Mouse (Mus musculus): Measurements from ENCODE around the gene Caln1. TPM values are rescaled to one million over a fixed set of nuclear protein-coding genes. Genes with fewer than 3 reads are reported as not detected.

Caln1 gene
- polyA plus RNA-seq, 1 experiment from 2014 or later = 0.95 TPM

DNA sequence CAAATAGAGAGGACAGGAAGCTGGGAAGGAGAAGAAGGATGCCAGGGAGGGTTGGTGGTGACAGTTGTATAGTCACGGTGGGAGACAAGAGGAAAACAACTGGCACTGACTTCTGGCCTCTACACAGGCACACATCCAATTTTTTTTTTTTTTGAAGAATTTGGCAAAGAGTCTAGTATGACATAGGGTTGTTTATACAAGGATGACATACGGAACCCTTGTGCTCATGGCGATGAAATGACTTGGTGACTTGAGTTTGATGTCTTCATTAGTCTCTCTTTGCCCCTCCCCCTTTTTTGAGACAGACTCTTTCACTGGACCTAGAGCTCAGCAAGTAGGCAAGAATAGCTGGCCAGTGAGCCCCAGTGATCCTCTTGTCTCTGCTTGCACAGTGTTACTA is 322.1 kb downstream of the Caln1 start:
- Histone ChIP-seq H3K9me3 (ENCODE audit: low read length) (no peaks in the 10 kb centered on the region), H3K4me3 (ENCODE audit: low read length) (no peak overlapping the region), H3K27ac (ENCODE audit: low read length) (no peak overlapping the region), H3K4me1 (ENCODE audit: insufficient read depth, low read length) (no peaks in the 10 kb centered on the region), H3K36me3 (ENCODE audit: insufficient read depth, low read length) (no peaks in the 10 kb centered on the region), H3K4me2 (replicated peaks; ENCODE audit: low read depth, low read length) (no peak overlapping the region), H3K27me3 (ENCODE audit: insufficient read depth, low read length) (no peaks in the 10 kb centered on the region), H3K9ac (replicated peaks; ENCODE audit: low read length) (no peak overlapping the region)
- no peak for ATAC-seq (ENCODE audit: low FRiP score, low TSS enrichment)
- 65% methylated on average over 3 of the region's 3 CpGs for WGBS

DNA sequence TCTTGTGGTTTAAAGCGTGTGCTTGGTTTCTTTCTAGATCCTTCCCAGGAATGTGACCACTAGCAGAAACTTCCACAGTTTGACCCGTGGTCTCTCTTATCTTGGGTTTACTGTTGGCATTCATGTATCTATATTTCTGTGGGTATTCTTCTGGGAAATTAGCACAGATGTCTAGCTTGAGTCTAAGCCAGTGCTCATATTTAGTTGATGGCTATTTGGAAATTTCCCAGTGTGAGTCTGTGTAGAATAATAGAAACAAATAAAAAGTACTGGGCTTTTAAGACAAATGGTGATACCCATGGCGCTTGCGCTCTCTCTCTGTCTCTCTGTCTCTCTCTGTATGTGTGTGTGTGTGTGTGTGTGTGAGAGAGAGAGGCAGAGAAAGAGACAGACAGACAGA is 330.2 kb downstream of the Caln1 start:
- H3K4me1 ChIP-seq (ENCODE audit: insufficient read depth, low read length) = no peaks in the 10 kb centered on the region
- H3K36me3 ChIP-seq (ENCODE audit: insufficient read depth, low read length) = no peaks in the 10 kb centered on the region
- no peak overlapping the region for H3K27ac ChIP-seq (ENCODE audit: low read length)
- no peak overlapping the region for H3K4me3 ChIP-seq (ENCODE audit: low read length)
- H3K9ac ChIP-seq (replicated peaks; ENCODE audit: low read length) = no peak overlapping the region
- H3K27me3 ChIP-seq (ENCODE audit: insufficient read depth, low read length) = no peaks in the 10 kb centered on the region
- no peak overlapping the region for H3K4me2 ChIP-seq (replicated peaks; ENCODE audit: low read depth, low read length)
- no peaks in the 10 kb centered on the region for H3K9me3 ChIP-seq (ENCODE audit: low read length)
- ATAC-seq (ENCODE audit: low FRiP score, low TSS enrichment) = no peak
- WGBS = 90% methylated on average over 4 of the region's 4 CpGs

DNA sequence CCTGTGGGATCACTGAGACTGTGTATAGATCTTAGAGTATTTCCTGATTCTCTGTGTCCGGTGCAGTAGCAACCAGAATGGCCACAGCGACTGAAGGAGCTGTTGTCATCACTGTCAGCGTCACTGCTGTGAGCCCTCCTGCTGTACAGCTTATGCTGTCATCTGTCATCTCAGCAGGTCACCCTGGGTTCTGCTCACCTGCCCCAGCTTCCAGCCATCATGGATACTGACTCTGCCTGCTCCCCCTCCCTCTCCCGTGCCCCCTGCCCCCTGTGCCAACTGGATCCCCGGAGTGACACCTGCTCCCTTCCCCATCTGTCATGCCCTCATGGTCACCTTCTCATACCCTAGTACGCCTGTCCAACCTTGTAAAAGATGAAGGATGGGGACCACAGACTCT is 332.5 kb downstream of the Caln1 start:
- no peak overlapping the region for H3K4me2 ChIP-seq (replicated peaks; ENCODE audit: low read depth, low read length)
- WGBS = 80% methylated on average over 6 of the region's 6 CpGs

DNA sequence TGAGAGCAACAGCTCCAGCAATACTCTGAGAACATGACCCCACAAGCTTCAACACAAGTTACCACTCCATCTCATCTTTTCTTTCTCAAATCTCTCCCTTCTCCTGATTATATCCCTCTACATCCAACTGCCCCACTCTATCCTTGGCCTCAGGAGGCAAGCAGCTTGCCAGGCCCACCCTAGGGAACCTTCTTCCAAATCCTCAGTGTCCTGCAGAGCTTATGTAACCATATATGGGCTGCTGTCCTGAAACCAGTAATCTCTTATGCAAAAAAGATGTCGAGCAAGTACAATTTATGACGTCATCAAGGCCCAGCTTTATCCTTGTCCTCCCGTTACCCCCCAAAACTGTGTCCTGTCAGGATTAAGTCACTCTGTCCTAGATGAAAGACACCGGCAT is 333.1 kb downstream of the Caln1 start:
- Histone ChIP-seq H3K4me2 (replicated peaks; ENCODE audit: low read depth, low read length) (no peak overlapping the region), H3K36me3 (ENCODE audit: insufficient read depth, low read length) (no peaks in the 10 kb centered on the region), H3K27me3 (ENCODE audit: insufficient read depth, low read length) (no peaks in the 10 kb centered on the region), H3K4me3 (ENCODE audit: low read length) (no peak overlapping the region), H3K4me1 (ENCODE audit: insufficient read depth, low read length) (no peaks in the 10 kb centered on the region), H3K9ac (replicated peaks; ENCODE audit: low read length) (no peak overlapping the region), H3K27ac (ENCODE audit: low read length) (no peak overlapping the region), H3K9me3 (ENCODE audit: low read length) (no peaks in the 10 kb centered on the region)
- ATAC-seq (ENCODE audit: low FRiP score, low TSS enrichment) = no peak
- WGBS = 63% methylated on average over 4 of the region's 4 CpGs

More for the DNA sequence above, 332.5 kb downstream of the Caln1 start:
- Histone ChIP-seq H3K4me3 (ENCODE audit: low read length) (no peak overlapping the region), H3K9ac (replicated peaks; ENCODE audit: low read length) (no peak overlapping the region), H3K27me3 (ENCODE audit: insufficient read depth, low read length) (no peaks in the 10 kb centered on the region), H3K9me3 (ENCODE audit: low read length) (no peaks in the 10 kb centered on the region), H3K36me3 (ENCODE audit: insufficient read depth, low read length) (no peaks in the 10 kb centered on the region), H3K27ac (ENCODE audit: low read length) (no peak overlapping the region), H3K4me1 (ENCODE audit: insufficient read depth, low read length) (no peaks in the 10 kb centered on the region)
- no peak for ATAC-seq (ENCODE audit: low FRiP score, low TSS enrichment)

DNA sequence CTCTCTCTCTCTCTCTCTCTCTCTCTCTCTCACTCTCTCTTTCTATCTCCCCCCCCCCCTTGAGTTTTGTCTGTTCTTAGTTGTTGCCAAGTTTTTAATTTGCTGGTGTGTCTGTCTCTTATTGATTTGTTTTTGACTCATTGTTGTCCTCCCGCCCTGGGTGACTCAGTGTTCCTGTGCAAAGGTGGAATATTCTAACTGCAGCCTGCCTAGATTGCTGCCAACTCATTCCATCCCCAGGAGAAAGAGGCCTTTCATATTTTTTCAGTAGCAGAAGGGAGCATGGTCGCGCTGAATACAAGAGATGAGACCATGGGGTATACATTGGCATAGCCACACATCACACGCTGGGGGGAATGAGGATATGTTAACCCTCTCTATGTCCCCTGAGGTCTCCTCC is 335.6 kb downstream of the Caln1 start:
- no peak for ATAC-seq (ENCODE audit: low FRiP score, low TSS enrichment)
- WGBS = 90% methylated on average over 4 of the region's 4 CpGs
- no peaks in the 10 kb centered on the region for H3K9me3 ChIP-seq (ENCODE audit: low read length)
- H3K27ac ChIP-seq (ENCODE audit: low read length) = no peak overlapping the region
- H3K36me3 ChIP-seq (ENCODE audit: insufficient read depth, low read length) = no peaks in the 10 kb centered on the region
- H3K4me3 ChIP-seq (ENCODE audit: low read length) = no peak overlapping the region
- no peaks in the 10 kb centered on the region for H3K27me3 ChIP-seq (ENCODE audit: insufficient read depth, low read length)
- H3K9ac ChIP-seq (replicated peaks; ENCODE audit: low read length) = no peak overlapping the region
- no peaks in the 10 kb centered on the region for H3K4me1 ChIP-seq (ENCODE audit: insufficient read depth, low read length)
- H3K4me2 ChIP-seq (replicated peaks; ENCODE audit: low read depth, low read length) = no peak overlapping the region

DNA sequence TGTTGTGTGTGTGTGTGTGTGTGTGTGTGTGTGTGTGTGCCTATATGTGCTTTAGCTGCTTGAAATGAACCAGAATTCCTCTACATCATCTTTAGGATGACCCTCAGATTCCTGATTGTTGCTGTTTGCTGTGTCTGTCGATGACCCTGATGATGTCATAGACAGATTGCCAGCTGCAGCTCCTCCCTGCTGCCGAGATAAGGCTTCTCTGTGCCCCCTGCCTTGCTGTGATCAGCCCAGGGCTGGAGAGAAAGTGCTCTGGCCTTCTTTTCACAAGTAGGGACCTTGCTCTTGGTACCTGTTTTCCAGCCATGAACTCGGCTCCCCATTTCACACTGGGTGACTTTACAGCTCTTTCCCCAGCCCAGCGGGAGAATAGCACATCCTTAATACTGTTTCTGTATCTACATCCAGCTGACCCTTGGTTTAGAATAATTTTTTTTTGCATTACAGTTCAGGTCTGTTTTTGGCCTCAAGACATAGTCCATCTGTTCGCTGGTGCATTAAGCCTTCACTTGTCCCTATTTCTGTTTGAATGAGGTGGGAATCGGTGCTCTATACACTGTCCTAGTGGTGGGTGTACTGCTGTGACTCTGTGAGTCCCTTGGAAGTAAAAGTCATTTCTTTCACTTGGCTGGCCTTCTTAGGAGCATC is 337.1 kb downstream of the Caln1 start:
- no peaks in the 10 kb centered on the region for H3K36me3 ChIP-seq (ENCODE audit: insufficient read depth, low read length)
- no peaks in the 10 kb centered on the region for H3K27me3 ChIP-seq (ENCODE audit: insufficient read depth, low read length)
- no peak overlapping the region for H3K27ac ChIP-seq (ENCODE audit: low read length)
- H3K4me3 ChIP-seq (ENCODE audit: low read length) = no peak overlapping the region
- H3K4me1 ChIP-seq (ENCODE audit: insufficient read depth, low read length) = no peaks in the 10 kb centered on the region
- 68% methylated on average over 6 of the region's 6 CpGs for WGBS
- no peak for ATAC-seq (ENCODE audit: low FRiP score, low TSS enrichment)
- H3K4me2 ChIP-seq (replicated peaks; ENCODE audit: low read depth, low read length) = no peak overlapping the region
- H3K9ac ChIP-seq (replicated peaks; ENCODE audit: low read length) = no peak overlapping the region
- H3K9me3 ChIP-seq (ENCODE audit: low read length) = no peaks in the 10 kb centered on the region

DNA sequence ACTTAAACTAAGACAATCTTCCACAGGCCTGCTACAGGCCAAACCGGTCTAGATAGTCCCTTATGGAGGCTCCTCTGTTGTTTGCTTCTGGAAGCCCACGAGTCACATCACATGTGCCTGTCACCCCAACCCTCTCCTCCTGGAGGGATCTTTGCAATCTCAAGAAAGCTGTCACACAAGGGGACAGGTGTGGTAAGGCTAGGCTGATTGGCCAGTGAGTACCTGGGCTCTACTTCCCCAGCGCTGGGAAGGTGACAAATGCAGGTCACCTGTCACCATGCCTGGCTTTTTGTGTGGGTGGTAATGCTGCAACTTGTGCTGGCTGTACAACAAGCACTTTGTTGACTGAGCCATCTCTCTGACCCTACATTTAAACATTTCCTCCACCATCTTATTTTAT is 338.5 kb downstream of the Caln1 start:
- WGBS = 87% methylated on average over 3 of the region's 3 CpGs
- H3K36me3 ChIP-seq (ENCODE audit: insufficient read depth, low read length) = no peaks in the 10 kb centered on the region
- H3K27ac ChIP-seq (ENCODE audit: low read length) = no peak overlapping the region
- H3K9ac ChIP-seq (replicated peaks; ENCODE audit: low read length) = no peak overlapping the region
- H3K4me3 ChIP-seq (ENCODE audit: low read length) = no peak overlapping the region
- H3K27me3 ChIP-seq (ENCODE audit: insufficient read depth, low read length) = no peaks in the 10 kb centered on the region
- ATAC-seq (ENCODE audit: low FRiP score, low TSS enrichment) = no peak
- no peaks in the 10 kb centered on the region for H3K4me1 ChIP-seq (ENCODE audit: insufficient read depth, low read length)
- no peak overlapping the region for H3K4me2 ChIP-seq (replicated peaks; ENCODE audit: low read depth, low read length)
- H3K9me3 ChIP-seq (ENCODE audit: low read length) = no peaks in the 10 kb centered on the region

DNA sequence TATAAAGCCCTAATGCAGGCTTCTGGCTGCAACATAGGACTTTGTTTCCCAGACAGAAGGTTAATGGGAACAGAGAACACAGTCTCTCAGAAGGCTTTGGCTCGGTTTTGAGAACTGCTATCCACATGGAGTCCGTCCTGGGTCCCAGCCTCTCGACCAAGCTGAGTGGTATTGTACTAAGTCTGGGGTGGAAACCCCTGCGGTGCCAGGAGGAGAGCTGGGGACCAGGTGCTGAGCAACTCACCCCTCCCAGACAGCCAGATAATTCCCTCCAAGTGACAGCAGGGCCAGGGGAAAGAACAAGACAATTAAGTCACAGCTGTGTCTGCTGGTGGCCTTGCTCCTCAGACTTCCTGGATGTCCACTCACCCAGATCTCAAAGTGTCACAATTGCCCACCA is 339.4 kb downstream of the Caln1 start:
- Histone ChIP-seq H3K4me1 (ENCODE audit: insufficient read depth, low read length) (no peaks in the 10 kb centered on the region), H3K27ac (ENCODE audit: low read length) (no peak overlapping the region), H3K4me2 (replicated peaks; ENCODE audit: low read depth, low read length) (no peak overlapping the region), H3K4me3 (ENCODE audit: low read length) (no peak overlapping the region), H3K9ac (replicated peaks; ENCODE audit: low read length) (no peak overlapping the region), H3K36me3 (ENCODE audit: insufficient read depth, low read length) (no peaks in the 10 kb centered on the region), H3K9me3 (ENCODE audit: low read length) (no peaks in the 10 kb centered on the region), H3K27me3 (ENCODE audit: insufficient read depth, low read length) (no peaks in the 10 kb centered on the region)
- 77% methylated on average over 4 of the region's 4 CpGs for WGBS
- no peak for ATAC-seq (ENCODE audit: low FRiP score, low TSS enrichment)

DNA sequence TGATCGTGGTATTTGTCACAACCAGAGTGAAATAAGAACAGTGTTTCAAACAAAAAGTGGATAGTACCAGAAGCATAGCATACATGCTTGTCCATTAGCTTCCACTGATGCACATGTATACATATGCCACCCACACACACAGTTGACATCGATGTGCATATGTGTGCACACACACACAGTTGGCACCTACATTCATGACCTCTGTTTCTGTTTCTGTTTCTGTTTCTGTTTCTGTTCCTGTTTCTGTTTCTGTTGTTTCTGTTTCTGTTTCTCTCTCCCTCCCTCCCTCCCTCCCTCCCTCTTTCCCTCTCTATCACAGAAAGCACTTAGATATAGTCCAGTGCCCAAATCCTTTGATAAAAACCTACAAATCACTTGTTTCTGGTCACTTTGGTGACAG is 342.4 kb downstream of the Caln1 start:
- Histone ChIP-seq H3K9ac (replicated peaks; ENCODE audit: low read length) (no peak overlapping the region), H3K4me2 (replicated peaks; ENCODE audit: low read depth, low read length) (no peak overlapping the region), H3K4me1 (ENCODE audit: insufficient read depth, low read length) (no peaks in the 10 kb centered on the region), H3K36me3 (ENCODE audit: insufficient read depth, low read length) (no peaks in the 10 kb centered on the region), H3K9me3 (ENCODE audit: low read length) (no peaks in the 10 kb centered on the region), H3K27me3 (ENCODE audit: insufficient read depth, low read length) (no peaks in the 10 kb centered on the region), H3K4me3 (ENCODE audit: low read length) (no peak overlapping the region), H3K27ac (ENCODE audit: low read length) (no peak overlapping the region)
- no peak for ATAC-seq (ENCODE audit: low FRiP score, low TSS enrichment)
- WGBS = 89% methylated on average over 2 of the region's 2 CpGs

DNA sequence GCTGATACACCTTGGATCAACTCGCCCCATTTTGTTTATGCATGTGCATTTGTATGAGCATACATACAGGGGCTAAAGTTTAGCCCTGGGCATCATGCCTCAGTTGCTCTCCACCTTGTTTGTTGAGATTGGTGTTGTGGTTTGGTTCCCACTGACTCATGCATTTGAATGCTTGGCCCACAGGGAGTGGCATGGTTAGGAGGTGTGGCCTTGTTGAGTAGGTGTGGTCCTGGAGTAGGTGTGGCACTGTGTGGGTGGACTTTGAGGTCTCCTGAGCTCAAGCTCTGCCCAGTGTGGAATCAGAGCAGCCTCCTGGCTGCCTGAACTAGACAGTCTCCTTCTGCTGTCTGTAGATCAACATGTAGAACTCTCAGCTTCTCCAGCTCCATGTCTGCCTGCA is 343.0 kb downstream of the Caln1 start:
- Histone ChIP-seq H3K27ac (ENCODE audit: low read length) (no peak overlapping the region), H3K9ac (replicated peaks; ENCODE audit: low read length) (no peak overlapping the region), H3K27me3 (ENCODE audit: insufficient read depth, low read length) (no peaks in the 10 kb centered on the region), H3K4me1 (ENCODE audit: insufficient read depth, low read length) (no peaks in the 10 kb centered on the region), H3K9me3 (ENCODE audit: low read length) (no peaks in the 10 kb centered on the region), H3K36me3 (ENCODE audit: insufficient read depth, low read length) (no peaks in the 10 kb centered on the region), H3K4me3 (ENCODE audit: low read length) (no peak overlapping the region), H3K4me2 (replicated peaks; ENCODE audit: low read depth, low read length) (no peak overlapping the region)
- WGBS = 82% methylated on average over 1 of the region's 1 CpGs
- ATAC-seq (ENCODE audit: low FRiP score, low TSS enrichment) = no peak
